Mouse (Mus musculus): ENCODE data around the gene Hspa12b. TPM values are rescaled to one million over a fixed set of nuclear protein-coding genes. Genes with fewer than 3 reads are reported as not detected.

The Hspa12b gene
- polyA plus RNA-seq, 1 experiment from 2014 or later: 2.1 TPM

- H3K4me1 ChIP-seq (replicated peaks): peaks cover 57% of the 10 kb centered on the region
- H3K27me3 ChIP-seq: no peaks in the 10 kb centered on the region
- H3K4me2 ChIP-seq: peak overlapping the region; percentile 82
- H3K27ac ChIP-seq: peak overlapping the region; percentile 98
- H3K9me3 ChIP-seq (replicated peaks): no peaks in the 10 kb centered on the region
- DNase-seq (no peak), ATAC-seq (ENCODE audit: low read depth) (peak; percentile 52)
- H3K4me3 ChIP-seq (replicated peaks): peak overlapping the region; percentile 92
- H3K9ac ChIP-seq: peak overlapping the region; percentile 97
- 2% methylated on average over 14 of the region's 14 CpGs for WGBS (ENCODE audit: insufficient replicate concordance)
- peaks cover 31% of the 10 kb centered on the region for H3K36me3 ChIP-seq
These were observed 59.3 kb downstream of the Hspa12b start for GRCm38 (mm10) chr2:131186343-131186742.

DNA sequence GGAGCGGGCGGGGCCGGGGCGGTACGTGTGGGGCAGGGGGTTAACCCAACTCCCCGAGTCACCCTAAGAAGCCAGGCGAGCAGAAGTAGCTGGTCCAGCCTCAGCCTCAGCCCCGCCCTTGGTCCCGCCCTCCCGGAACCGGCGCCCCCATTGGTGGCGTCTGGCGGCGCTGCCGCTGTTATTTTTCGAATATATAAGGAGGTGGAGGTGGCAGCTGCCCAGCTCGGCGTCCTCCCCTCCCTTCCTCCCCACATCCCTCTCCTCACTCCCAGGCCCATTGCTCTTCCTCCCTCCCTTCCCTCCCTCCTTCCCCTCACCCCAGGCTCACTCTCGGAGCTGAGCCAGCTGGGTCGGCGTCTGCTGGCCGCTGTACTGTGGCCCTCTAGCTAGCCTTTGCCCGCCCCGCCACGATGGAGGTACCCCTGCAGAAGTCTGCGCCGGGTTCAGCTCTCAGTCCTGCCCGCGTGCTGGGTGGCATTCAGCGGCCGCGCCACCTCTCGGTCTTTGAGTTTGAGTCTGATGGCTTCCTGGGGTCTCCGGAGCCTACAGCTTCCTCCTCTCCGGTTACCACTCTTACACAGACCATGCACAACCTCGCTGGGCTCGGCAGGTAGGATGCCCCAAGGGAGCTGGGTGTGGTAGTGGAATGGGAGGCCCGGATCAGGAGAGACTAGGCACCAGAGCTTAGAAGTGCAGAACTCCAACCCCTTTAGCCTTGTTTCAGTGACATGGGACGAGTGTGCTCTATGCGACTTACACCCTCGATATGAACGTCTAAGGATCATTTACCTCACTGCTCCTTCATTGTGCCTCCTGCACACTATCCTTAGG lies 59.9 kb downstream of the Hspa12b start, which contains the start of the genes Cdc25b and Spef1:
Gene Cdc25b, plus strand, starts transcription at position 179 of the 831 bp plus-strand sequence.
Gene Spef1, minus strand, starts transcription at position 512 of the 831 bp plus-strand sequence.
- Histone ChIP-seq H3K27me3 (no peaks in the 10 kb centered on the region), H3K36me3 (peaks cover 37% of the 10 kb centered on the region), H3K4me2 (peak within 1 kb of the TSS; percentile 82), H3K9ac (peak within 1 kb of the TSS; percentile 97), H3K4me3 (replicated peaks) (peak within 1 kb of the TSS; percentile 92), H3K9me3 (replicated peaks) (no peaks in the 10 kb centered on the region), H3K4me1 (replicated peaks) (peaks cover 63% of the 10 kb centered on the region), H3K27ac (peak within 1 kb of the TSS; percentile 98)
- DNase-seq (peak; percentile 86), ATAC-seq (ENCODE audit: low read depth) (peak; percentile 86)
- under 1% methylated on average over 42 of the region's 43 CpGs for WGBS (ENCODE audit: insufficient replicate concordance)

DNA sequence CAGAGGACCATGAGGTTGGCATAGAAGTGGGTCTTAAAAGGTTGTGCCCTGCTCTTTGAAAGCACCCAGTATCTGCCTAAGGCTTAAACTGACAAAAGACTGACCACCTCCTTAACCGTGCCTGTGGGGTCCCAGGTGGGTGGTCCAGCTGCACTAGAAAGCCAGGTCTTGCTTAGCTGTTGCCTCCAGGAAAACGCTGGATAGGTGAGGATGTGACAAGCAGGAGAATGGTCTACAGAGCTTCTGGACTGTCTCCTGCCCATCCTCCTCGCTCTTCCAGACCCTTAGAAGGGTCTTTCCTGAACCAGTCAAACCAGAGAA lies 60.5 kb downstream of the Hspa12b start:
- H3K9ac ChIP-seq: peak overlapping the region; percentile 97
- H3K36me3 ChIP-seq: peaks cover 43% of the 10 kb centered on the region
- peak overlapping the region; percentile 98 for H3K27ac ChIP-seq
- peaks cover 63% of the 10 kb centered on the region for H3K4me1 ChIP-seq (replicated peaks)
- ATAC-seq (ENCODE audit: low read depth) (no peak), DNase-seq (no peak)
- H3K9me3 ChIP-seq (replicated peaks): no peaks in the 10 kb centered on the region
- H3K4me2 ChIP-seq: peak overlapping the region; percentile 82
- no peaks in the 10 kb centered on the region for H3K27me3 ChIP-seq
- WGBS (ENCODE audit: insufficient replicate concordance): 26% methylated on average over 3 of the region's 3 CpGs
- peak overlapping the region; percentile 92 for H3K4me3 ChIP-seq (replicated peaks)

DNA sequence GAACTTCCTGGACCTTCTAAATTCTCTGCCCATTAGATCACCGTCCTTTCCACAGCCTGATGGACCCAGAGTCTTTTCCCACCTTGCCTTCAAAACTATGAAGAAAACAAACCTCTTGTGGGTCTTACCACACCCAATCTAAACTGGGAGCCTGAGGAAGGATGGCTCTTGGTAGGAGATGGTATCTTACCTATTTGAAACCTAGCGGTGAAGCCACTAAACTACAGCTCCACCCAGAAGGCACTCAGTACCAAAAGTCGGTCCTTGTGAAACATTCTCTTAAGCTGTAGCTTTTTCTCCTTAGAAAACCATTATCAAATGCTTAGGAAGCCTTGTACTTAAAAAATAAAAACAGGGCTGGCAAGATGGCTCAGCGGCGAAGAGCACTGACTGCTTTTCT lies 61.2 kb downstream of the Hspa12b start:
- Histone ChIP-seq H3K4me3 (replicated peaks) (peak overlapping the region; percentile 92), H3K36me3 (peaks cover 50% of the 10 kb centered on the region), H3K27ac (peak overlapping the region; percentile 98), H3K4me1 (replicated peaks) (peaks cover 66% of the 10 kb centered on the region), H3K9ac (peak overlapping the region; percentile 97), H3K9me3 (replicated peaks) (no peaks in the 10 kb centered on the region), H3K4me2 (peak overlapping the region; percentile 82), H3K27me3 (no peaks in the 10 kb centered on the region)
- ATAC-seq (ENCODE audit: low read depth) (peak; percentile 13; the same call in 1 of the 2 replicates), DNase-seq (no peak)
- 71% methylated on average over 5 of the region's 5 CpGs for WGBS (ENCODE audit: insufficient replicate concordance)

DNA sequence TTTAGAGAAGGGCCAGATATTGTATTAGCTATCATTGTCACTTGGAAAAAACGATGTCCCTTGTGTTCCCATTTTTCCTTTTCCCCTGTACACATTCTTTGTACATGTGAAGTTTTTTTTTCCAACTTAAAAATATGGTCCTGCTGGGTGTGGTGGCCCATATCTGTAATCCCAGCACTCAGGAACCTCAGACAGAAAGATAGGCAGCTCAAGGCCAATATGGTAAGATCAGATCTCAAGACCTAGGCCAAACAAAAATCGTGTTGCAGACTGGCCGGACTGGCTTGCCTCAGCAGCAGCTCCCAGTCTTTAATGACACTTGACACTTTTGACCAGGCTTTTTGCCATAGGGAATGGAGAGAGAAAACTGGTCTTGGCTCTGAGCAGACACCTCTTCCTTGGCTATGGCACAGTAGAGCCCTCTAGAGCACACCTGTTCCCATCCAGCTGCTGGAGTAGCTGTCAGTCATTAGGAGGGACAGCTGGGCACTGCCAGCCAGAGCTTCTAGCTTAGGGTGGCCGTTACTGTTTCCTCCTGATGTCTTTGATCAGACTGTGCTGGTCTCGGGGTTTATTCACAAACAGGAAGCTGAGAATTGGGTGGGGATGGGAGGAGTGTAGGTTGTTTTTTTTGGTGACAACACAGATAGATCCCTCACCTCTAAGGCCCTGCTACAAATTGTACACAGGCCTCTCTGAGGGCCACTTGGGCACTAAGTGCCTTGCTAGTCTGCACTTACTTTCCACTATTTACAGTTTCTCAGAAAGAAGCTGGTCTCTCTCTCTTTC lies 62.6 kb downstream of the Hspa12b start:
- Histone ChIP-seq H3K4me2 (peak overlapping the region; percentile 82), H3K4me1 (replicated peaks) (peaks cover 72% of the 10 kb centered on the region), H3K9me3 (replicated peaks) (no peaks in the 10 kb centered on the region), H3K36me3 (peaks cover 64% of the 10 kb centered on the region), H3K27ac (peak overlapping the region; percentile 98), H3K9ac (peak overlapping the region; percentile 97), H3K27me3 (no peaks in the 10 kb centered on the region), H3K4me3 (replicated peaks) (peak overlapping the region; percentile 92)
- peak; percentile 58 for DNase-seq
- WGBS (ENCODE audit: insufficient replicate concordance): 23% methylated on average over 5 of the region's 5 CpGs
- ATAC-seq (ENCODE audit: low read depth): peak; percentile 59

DNA sequence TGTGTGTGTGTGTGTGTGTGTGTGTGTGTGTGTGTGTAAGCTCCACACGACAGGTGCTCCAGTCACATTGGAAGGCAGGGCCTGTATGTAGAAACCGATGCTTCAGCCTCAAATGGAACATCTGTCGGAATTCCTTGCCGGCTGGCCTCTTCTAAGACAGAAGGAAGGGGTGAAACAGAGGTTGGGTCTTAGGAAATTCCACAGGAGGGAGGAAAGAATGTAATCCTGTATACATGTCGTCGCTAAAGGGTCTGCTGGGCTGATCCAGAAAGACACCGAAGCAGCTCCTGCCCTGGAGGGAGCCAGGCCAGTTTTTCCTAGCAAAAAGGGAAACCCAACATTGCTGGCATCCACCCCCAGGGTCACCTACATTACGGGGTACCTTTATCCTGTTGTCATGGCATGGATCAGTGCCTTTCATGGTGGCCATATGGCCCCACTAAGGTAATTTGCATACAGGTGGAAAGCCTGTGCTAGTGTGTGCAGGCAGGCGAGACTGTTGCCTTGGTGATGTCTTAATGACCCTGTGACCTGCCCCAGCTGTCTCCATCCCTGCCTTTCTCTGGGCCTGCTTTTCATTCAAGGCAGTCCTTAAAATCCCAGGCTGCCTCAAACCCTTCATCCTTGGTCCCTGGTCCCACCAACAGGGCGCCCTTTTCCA lies 63.4 kb downstream of the Hspa12b start:
- no peak for DNase-seq
- peak overlapping the region; percentile 97 for H3K9ac ChIP-seq

GRCm38 (mm10) chr2:131191005-131191390 lies 63.9 kb downstream of the Hspa12b start:
- Histone ChIP-seq H3K4me2 (peak overlapping the region; percentile 82), H3K27ac (peak overlapping the region; percentile 98), H3K9me3 (replicated peaks) (no peaks in the 10 kb centered on the region), H3K4me1 (replicated peaks) (peaks cover 69% of the 10 kb centered on the region), H3K4me3 (replicated peaks) (peak overlapping the region; percentile 92; the same call in 1 of the 2 replicates), H3K27me3 (no peaks in the 10 kb centered on the region), H3K36me3 (peaks cover 77% of the 10 kb centered on the region), H3K9ac (peak overlapping the region; percentile 97)
- no peak for DNase-seq
- no peak for ATAC-seq (ENCODE audit: low read depth)
- 64% methylated on average over 7 of the region's 7 CpGs for WGBS (ENCODE audit: insufficient replicate concordance)

More for the DNA sequence above, 63.4 kb downstream of the Hspa12b start:
- Histone ChIP-seq H3K4me1 (replicated peaks) (peaks cover 71% of the 10 kb centered on the region), H3K27ac (peak overlapping the region; percentile 98), H3K9me3 (replicated peaks) (no peaks in the 10 kb centered on the region), H3K4me2 (peak overlapping the region; percentile 82), H3K4me3 (replicated peaks) (peak overlapping the region; percentile 92), H3K36me3 (peaks cover 72% of the 10 kb centered on the region), H3K27me3 (no peaks in the 10 kb centered on the region)
- ATAC-seq (ENCODE audit: low read depth): no peak
- WGBS (ENCODE audit: insufficient replicate concordance): 75% methylated on average over 10 of the region's 10 CpGs

Other genes starting within 250 kb of the Hspa12b start
- gene 4930402H24Rik, start 220.9 kb upstream of the Hspa12b start, polyA plus RNA-seq (2015; fragmentation: Nextera tagmentation; extraction: Ambion mirVana): 10.2 and 11.3 TPM in 2 replicates
- gene Atrn, start 220.8 kb upstream of the Hspa12b start, polyA plus RNA-seq (2015; fragmentation: Nextera tagmentation; extraction: Ambion mirVana): 1.5 and 2.1 TPM in 2 replicates
- 0.23 and 0.52 TPM in 2 replicates for gene Gfra4, start 84.2 kb upstream of the Hspa12b start, polyA plus RNA-seq (2015; fragmentation: Nextera tagmentation; extraction: Ambion mirVana)
- gene Adam33, start 63.5 kb upstream of the Hspa12b start, polyA plus RNA-seq (2015; fragmentation: Nextera tagmentation; extraction: Ambion mirVana): 0.45 and 0.71 TPM in 2 replicates
- 0.49 and 0.56 TPM in 2 replicates for gene Siglec1, start 40.5 kb upstream of the Hspa12b start, polyA plus RNA-seq (2015; fragmentation: Nextera tagmentation; extraction: Ambion mirVana)
- gene Gm11037, start 6.2 kb downstream of the Hspa12b start, polyA plus RNA-seq (2015; fragmentation: Nextera tagmentation; extraction: Ambion mirVana): not detected in 2 replicates
- 124 and 129 TPM in 2 replicates for gene 1700037H04Rik, start 32.8 kb downstream of the Hspa12b start, polyA plus RNA-seq (2015; fragmentation: Nextera tagmentation; extraction: Ambion mirVana)
- 3.5 and 4.5 TPM in 2 replicates for gene Cenpb, start 52.8 kb downstream of the Hspa12b start, polyA plus RNA-seq (2015; fragmentation: Nextera tagmentation; extraction: Ambion mirVana)
- gene Cdc25b, start 59.7 kb downstream of the Hspa12b start, polyA plus RNA-seq (2015; fragmentation: Nextera tagmentation; extraction: Ambion mirVana): 171 and 201 TPM in 2 replicates
- gene Spef1, start 60.0 kb downstream of the Hspa12b start, polyA plus RNA-seq (2015; fragmentation: Nextera tagmentation; extraction: Ambion mirVana): 1.1 and 1.2 TPM in 2 replicates
- gene Ap5s1, start 79.8 kb downstream of the Hspa12b start, polyA plus RNA-seq (2015; fragmentation: Nextera tagmentation; extraction: Ambion mirVana): 18.1 and 19.7 TPM in 2 replicates
- 27.1 and 31.1 TPM in 2 replicates for gene Mavs, start 106.8 kb downstream of the Hspa12b start, polyA plus RNA-seq (2015; fragmentation: Nextera tagmentation; extraction: Ambion mirVana)
- gene Pank2, start 135.2 kb downstream of the Hspa12b start, polyA plus RNA-seq (2015; fragmentation: Nextera tagmentation; extraction: Ambion mirVana): 21.9 and 27.8 TPM in 2 replicates
- 0.46 and 0.60 TPM in 2 replicates for gene Rnf24, start 225.6 kb downstream of the Hspa12b start, polyA plus RNA-seq (2015; fragmentation: Nextera tagmentation; extraction: Ambion mirVana)